Mouse (Mus musculus) cerebellum, postnatal 25 days (tissue): ENCODE data around the gene Frmd4b.

Source experiments
- DNase-seq, 2 experiments: peaks; one replicate each; pipeline ENCODE4 v3.0.0; 2021; ENCODE audit warnings: mixed read lengths in 2 of 2

Frmd4b gene

DNA sequence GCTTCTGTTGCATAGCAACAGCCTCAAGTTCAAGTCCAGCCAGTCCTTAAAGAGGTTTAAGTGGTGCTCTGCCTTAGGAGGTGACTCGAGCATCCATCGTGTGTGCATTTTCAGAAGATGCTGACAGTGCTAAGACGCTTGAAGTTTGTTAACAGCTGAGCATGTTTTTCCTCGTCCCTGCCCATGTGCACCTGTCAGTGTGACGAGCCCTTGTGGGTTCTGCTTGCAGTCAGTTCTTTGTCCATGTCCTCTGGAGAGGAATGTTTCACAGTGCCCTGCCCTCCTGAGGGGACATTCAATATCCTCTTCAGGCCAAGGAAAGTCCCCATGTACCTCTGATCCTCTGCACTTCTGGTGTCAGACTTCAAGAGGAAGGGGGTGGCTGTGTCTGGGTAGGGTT, 377.2 kb downstream of the Frmd4b start:
- DNase-seq, result no peak

DNA sequence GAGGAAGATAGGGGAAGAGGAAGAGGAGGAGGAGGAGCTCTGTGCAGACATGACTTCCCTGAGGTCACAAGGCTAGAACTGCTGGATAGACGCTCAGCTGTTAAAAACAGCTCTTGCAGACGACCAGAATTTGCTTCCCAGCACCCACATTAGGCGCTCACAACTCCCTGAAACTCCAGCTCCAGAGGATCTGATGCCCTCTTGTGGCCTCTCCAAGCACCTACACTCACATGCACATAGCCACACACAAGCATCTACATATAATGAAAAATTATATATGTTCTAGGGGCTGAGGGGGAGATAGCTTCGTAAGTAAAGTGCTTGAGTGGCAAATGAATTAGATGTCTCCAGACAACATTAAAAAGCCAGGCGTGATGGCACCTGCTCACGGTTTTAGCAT, 378.0 kb downstream of the Frmd4b start:
- DNase-seq, result no peak
